Mouse (Mus musculus) liver, postnatal 0 days (tissue): Measurements from ENCODE around the gene Cdc7.

Experiments used
- CTCF ChIP-seq: sonication (generic); IDR thresholded peaks from 2 replicates; pipeline ENCODE4 v1.5.1; 2016; ENCODE audit warnings: antibody characterized with exemption, low read depth
- EP300 ChIP-seq: IDR thresholded peaks from 2 replicates; pipeline ENCODE4 v1.6.1; 2016; ENCODE audit warnings: antibody characterized with exemption, low read depth, mild to moderate bottlenecking

GRCm38 (mm10) chr5:107019057-107019456, 54.9 kb downstream of the Cdc7 start:
- no peak for TF ChIP-seq CTCF
- no peak for TF ChIP-seq EP300
